In the genomic region with DNA sequence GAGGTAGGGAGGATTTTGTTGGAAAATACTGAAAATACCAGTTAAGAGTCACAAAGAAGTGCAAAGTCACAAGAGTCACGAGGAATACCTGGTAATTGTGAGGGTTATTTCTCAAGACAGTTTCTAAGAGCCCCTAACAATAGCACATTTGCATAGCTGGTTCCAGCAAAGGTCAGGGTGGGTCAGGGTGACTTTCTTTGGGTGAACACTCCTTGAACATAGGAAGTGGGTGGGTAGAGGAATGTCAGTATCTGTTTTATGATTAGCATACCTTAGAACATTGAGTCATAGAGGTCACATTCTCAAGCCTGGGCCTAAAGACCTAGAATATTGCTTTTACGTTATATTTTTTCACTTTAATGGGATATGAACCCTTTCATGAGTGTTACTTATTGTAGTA, we compare ENCODE assay signal across 4 mouse cellular contexts.
DNase-seq lines count a peak whose midpoint lies in the region; TF ChIP-seq lines count a peak whose summit lies in the region.
"Not testable (repeated sequence)": the region's sequence is repeated elsewhere in the genome, so short reads cannot be mapped to it uniquely, and the experiment has no call there.

No protein-coding gene starts in this region.

- not testable (repeated sequence) for H3K9me3 ChIP-seq in ES-Bruce4 (replicated peaks; ENCODE audit: control insufficient read depth, insufficient read depth, low read length, poor library complexity, severe bottlenecking)

- not testable (repeated sequence) for H3K36me3 ChIP-seq in ES-Bruce4 (ENCODE audit: control insufficient read depth, insufficient read depth, low read length, poor library complexity, severe bottlenecking)

- peak overlapping the region; percentile 56; the same call in 1 of the 2 replicates for H3K27ac ChIP-seq in ES-Bruce4 (ENCODE audit: insufficient read depth, low read length)

- peak; percentile 75 for DNase-seq in ES-CJ7 (ENCODE audit: low read depth, low spot score)
- DNase-seq in R1 (ENCODE audit: low read depth, low spot score) = peak; percentile 89
- peak; percentile 68 for DNase-seq in ZHBTc4 (ENCODE audit: low read depth, low spot score)

- H3K9ac ChIP-seq in ES-Bruce4 (ENCODE audit: low read depth, poor library complexity, severe bottlenecking) = not testable (repeated sequence)

- not testable (repeated sequence) for H3K4me1 ChIP-seq in ES-Bruce4 (ENCODE audit: control insufficient read depth, insufficient read depth, low read length)

- H3K27me3 ChIP-seq in ES-Bruce4 (ENCODE audit: control insufficient read depth, insufficient read depth, low read length, poor library complexity, severe bottlenecking) = not testable (repeated sequence)

- not testable (repeated sequence) for TF ChIP-seq POLR2A in ES-Bruce4 (IDR thresholded peaks at IDR 0.05; ENCODE audit: insufficient read depth, low read length)

- not testable (repeated sequence) for H3K4me3 ChIP-seq in ES-Bruce4 (ENCODE audit: low read depth, low read length)

- TF ChIP-seq CTCF in ES-Bruce4 (IDR thresholded peaks at IDR 0.05; ENCODE audit: low read depth, low read length) = not testable (repeated sequence)

- not testable (repeated sequence) for TF ChIP-seq EP300 in ES-Bruce4 (IDR thresholded peaks at IDR 0.05; ENCODE audit: insufficient read depth, low read depth, low read length)
